Mouse (Mus musculus) stomach, embryonic 16.5 days (tissue): ENCODE measurements around the gene Spindoc. TPM values are rescaled to one million over a fixed set of nuclear protein-coding genes. Genes with fewer than 3 reads are reported as not detected.

ENCODE experiments used
- ATAC-seq: fragments of 200-750 bp; cut with Nextera tagmentation; 2 replicates; pipeline ENCODE4 v1.8.0; 2017; ENCODE audit warnings: moderate number of reproducible peaks, moderate TSS enrichment; ENCODE audit not compliant: insufficient read depth, low FRiP score
- H3K27ac ChIP-seq: fragments of 300-500 bp; sonication (generic); 2 replicates; pipeline ENCODE4 v1.5.1; 2014; ENCODE audit warnings: low read length
- H3K27me3 ChIP-seq: fragments of 300-500 bp; sonication (generic); 2 replicates; pipeline ENCODE4 v1.6.1; 2014; ENCODE audit warnings: low read length, control low read depth, mixed read lengths; ENCODE audit not compliant: control insufficient read depth, insufficient read depth
- H3K36me3 ChIP-seq: fragments of 300-500 bp; sonication (generic); 2 replicates; pipeline ENCODE4 v1.6.1; 2014; ENCODE audit warnings: low read length; ENCODE audit not compliant: control insufficient read depth, insufficient read depth
- H3K4me1 ChIP-seq: fragments of 300-500 bp; sonication (generic); 2 replicates; pipeline ENCODE4 v1.6.1; 2014; ENCODE audit warnings: low read length, control low read depth, mixed read lengths; ENCODE audit not compliant: control insufficient read depth, insufficient read depth
- H3K4me2 ChIP-seq: fragments of 300-500 bp; sonication (generic); 2 replicates; pipeline ENCODE4 v1.6.1; 2014; ENCODE audit warnings: low read depth, low read length, mixed read lengths
- H3K4me3 ChIP-seq: fragments of 300-500 bp; sonication (generic); replicated peaks from 2 replicates; pipeline ENCODE4 v1.5.1; 2014; ENCODE audit warnings: mild to moderate bottlenecking, low read length
- H3K9ac ChIP-seq: fragments of 300-500 bp; sonication (generic); 2 replicates; pipeline ENCODE4 v1.6.1; 2014; ENCODE audit warnings: low read length
- H3K9me3 ChIP-seq: fragments of 300-500 bp; sonication (generic); replicated peaks from 2 replicates; pipeline ENCODE4 v1.6.1; 2016; ENCODE audit warnings: low read length, control low read depth; ENCODE audit not compliant: control insufficient read depth
- WGBS: fragments of 180-500 bp; shearing (Covaris S2); extraction: QIAGEN DNeasy Blood & Tissue Kit; methylation state at CpG from one replicate; pipeline ENCODE4 v1.1.7; 2014; 5-methylcytosine and 5-hydroxymethylcytosine counted together
- microRNA-seq: library from miRNA; unstranded; fragments of <30 nt; microRNA quantifications from one replicate; pipeline ENCODE4, GENCODE M21; 2016
- polyA plus RNA-seq: library from polyadenylated mRNA; unstranded; fragments of >200 nt; fragmentation: Nextera tagmentation; extraction: Ambion mirVana; gene quantifications from 2 replicates; pipeline ENCODE4 v1.2.1, GENCODE M21; 2015

Gene Spindoc
- polyA plus RNA-seq, 1 experiment from 2014 or later = 19.8 TPM

GRCm38 (mm10) chr19:7309738-7310330, 73.0 kb downstream of the Spindoc start:
- H3K36me3 ChIP-seq = no peaks in the 10 kb centered on the region
- ATAC-seq = no peak

GRCm38 (mm10) chr19:7307995-7308770, 74.6 kb downstream of the Spindoc start:
- no peaks in the 10 kb centered on the region for H3K27me3 ChIP-seq
- peak overlapping the region; percentile 98 for H3K27ac ChIP-seq
- no peak overlapping the region for H3K4me3 ChIP-seq
- peaks cover 77% of the 10 kb centered on the region for H3K4me1 ChIP-seq
- H3K36me3 ChIP-seq = no peaks in the 10 kb centered on the region
- peak overlapping the region; percentile 32 for H3K4me2 ChIP-seq
- 38% methylated on average over 8 of the region's 8 CpGs for WGBS
- H3K9me3 ChIP-seq = no peaks in the 10 kb centered on the region
- peak; percentile 79 for ATAC-seq
- peak overlapping the region; percentile 15; the same call in 1 of the 2 replicates for H3K9ac ChIP-seq

More at GRCm38 (mm10) chr19:7309738-7310330, 73.0 kb downstream of the Spindoc start:
- no peak overlapping the region for H3K4me3 ChIP-seq
- no peaks in the 10 kb centered on the region for H3K27me3 ChIP-seq
- 72% methylated on average over 2 of the region's 2 CpGs for WGBS
- 0 out of 2 replicates have a peak overlapping the region, but pooled peaks have one; percentile 3 for H3K4me2 ChIP-seq
- H3K9me3 ChIP-seq = no peaks in the 10 kb centered on the region
- peak overlapping the region; percentile 46 for H3K9ac ChIP-seq
- peaks cover 74% of the 10 kb centered on the region for H3K4me1 ChIP-seq
- H3K27ac ChIP-seq = peak overlapping the region; percentile 98

- 54% methylated on average over 3 of the region's 3 CpGs for WGBS
- Histone ChIP-seq H3K4me3 (no peak overlapping the region), H3K4me2 (peak overlapping the region; percentile 32; the same call in 1 of the 2 replicates), H3K27ac (peak overlapping the region; percentile 98), H3K4me1 (peaks cover 82% of the 10 kb centered on the region), H3K27me3 (no peaks in the 10 kb centered on the region), H3K9me3 (no peaks in the 10 kb centered on the region), H3K9ac (peak overlapping the region; percentile 11), H3K36me3 (no peaks in the 10 kb centered on the region)
- ATAC-seq = no peak
Observed at GRCm38 (mm10) chr19:7306968-7307367, 75.8 kb downstream of the Spindoc start.

- 59% methylated on average over 10 of the region's 11 CpGs for WGBS
- H3K4me1 ChIP-seq = peaks cover 81% of the 10 kb centered on the region
- H3K27ac ChIP-seq = peak overlapping the region; percentile 98
Observed at GRCm38 (mm10) chr19:7305380-7306310, 77.1 kb downstream of the Spindoc start.

GRCm38 (mm10) chr19:7304801-7305200, 78.0 kb downstream of the Spindoc start:
- Histone ChIP-seq H3K4me2 (no peak overlapping the region), H3K27ac (peak overlapping the region; percentile 56; the same call in 1 of the 2 replicates), H3K27me3 (no peaks in the 10 kb centered on the region), H3K36me3 (no peaks in the 10 kb centered on the region), H3K4me3 (no peak overlapping the region), H3K9ac (no peak overlapping the region), H3K4me1 (peaks cover 73% of the 10 kb centered on the region), H3K9me3 (no peaks in the 10 kb centered on the region)
- 50% methylated on average over 2 of the region's 2 CpGs for WGBS
- no peak for ATAC-seq

More at GRCm38 (mm10) chr19:7305380-7306310, 77.1 kb downstream of the Spindoc start:
- H3K9ac ChIP-seq = no peak overlapping the region
- no peaks in the 10 kb centered on the region for H3K36me3 ChIP-seq
- H3K4me3 ChIP-seq = no peak overlapping the region
- H3K27me3 ChIP-seq = no peaks in the 10 kb centered on the region
- no peak for ATAC-seq
- no peaks in the 10 kb centered on the region for H3K9me3 ChIP-seq
- H3K4me2 ChIP-seq = no peak overlapping the region

Small RNAs within 50 kb of the gene (microRNA-seq; reads per million reads assigned to microRNA genes)
- gene Mir6991 = 1.8 reads per million, percentile 5 among the genes with 10 or more reads in this experiment

Other genes starting within 250 kb of the Spindoc start
- gene Otub1, start 176.7 kb downstream of the Spindoc start, polyA plus RNA-seq = 157 and 169 TPM in 2 replicates
- gene Cox8a, start 165.4 kb downstream of the Spindoc start, polyA plus RNA-seq = 986 and 1,009 TPM in 2 replicates
- gene Naa40, start 141.8 kb downstream of the Spindoc start, polyA plus RNA-seq = 46.9 and 50.4 TPM in 2 replicates
- 5.4 and 9.7 TPM in 2 replicates for gene Rcor2, start 115.7 kb downstream of the Spindoc start, polyA plus RNA-seq
- 41.2 and 42.7 TPM in 2 replicates for gene Mark2, start 41.1 kb downstream of the Spindoc start, polyA plus RNA-seq
- gene 2700081O15Rik, start 34.6 kb upstream of the Spindoc start, polyA plus RNA-seq = 4.6 and 5.0 TPM in 2 replicates
- 132 and 139 TPM in 2 replicates for gene Rtn3, start 100.3 kb upstream of the Spindoc start, polyA plus RNA-seq
- gene Atl3, start 111.0 kb upstream of the Spindoc start, polyA plus RNA-seq = 14.0 and 16.2 TPM in 2 replicates
- gene Pla2g16, start 174.5 kb upstream of the Spindoc start, polyA plus RNA-seq = 15.7 and 15.8 TPM in 2 replicates
- gene Lgals12, start 224.2 kb upstream of the Spindoc start, polyA plus RNA-seq = 3.5 and 3.6 TPM in 2 replicates
- gene Hrasls5, start 229.5 kb upstream of the Spindoc start, polyA plus RNA-seq = not detected in 2 replicates